Mouse (Mus musculus) heart, embryonic 14.5 days (tissue): ENCODE measurements around the gene Crkl. TPM values are rescaled to one million over a fixed set of nuclear protein-coding genes. Genes with fewer than 3 reads are reported as not detected.

Experiments used
- ATAC-seq: fragments of 200-750 bp; cut with Nextera tagmentation; 2 replicates; pipeline ENCODE4 v1.8.0; 2017; ENCODE audit warnings: low read depth, moderate TSS enrichment; ENCODE audit not compliant: insufficient number of reproducible peaks, insufficient read depth, low FRiP score
- H3K27ac ChIP-seq, 2 experiments: fragments of 200-500 bp in 1 of 2; fragments of 300-500 bp in 1 of 2; sonication (generic) in 1 of 2; replicated peaks in 1 of 2; 2 replicates each; pipeline ENCODE4 v1.5.1; 2012 to 2014; ENCODE audit warnings: low read depth in 2 of 2, low read length in 2 of 2, control low read depth in 1 of 2, mild to moderate bottlenecking in 1 of 2, mixed read lengths in 1 of 2; ENCODE audit not compliant: control insufficient read depth in 1 of 2, insufficient read depth in 1 of 2
- H3K27me3 ChIP-seq: fragments of 300-500 bp; sonication (generic); 2 replicates; pipeline ENCODE4 v1.6.1; 2014; ENCODE audit warnings: mild to moderate bottlenecking, low read length, control low read depth; ENCODE audit not compliant: control insufficient read depth, insufficient read depth
- H3K36me3 ChIP-seq: fragments of 300-500 bp; sonication (generic); 2 replicates; pipeline ENCODE4 v1.6.1; 2014; ENCODE audit warnings: mild to moderate bottlenecking, control low read depth, low read length, mixed read lengths; ENCODE audit not compliant: control insufficient read depth, insufficient read depth
- H3K4me1 ChIP-seq, 2 experiments: fragments of 200-500 bp in 1 of 2; fragments of 300-500 bp in 1 of 2; sonication (generic) in 1 of 2; 2 replicates each; pipeline ENCODE4 v1.6.1; 2012 to 2014; ENCODE audit warnings: low read length in 2 of 2, control low read depth in 1 of 2, mixed read lengths in 1 of 2; ENCODE audit not compliant: control insufficient read depth in 2 of 2, insufficient read depth in 2 of 2
- H3K4me2 ChIP-seq: fragments of 300-500 bp; sonication (generic); 2 replicates; pipeline ENCODE4 v1.6.1; 2014; ENCODE audit warnings: mild to moderate bottlenecking, low read length
- H3K4me3 ChIP-seq, 2 experiments: fragments of 200-500 bp in 1 of 2; fragments of 300-500 bp in 1 of 2; sonication (generic) in 1 of 2; 2 replicates each; pipeline ENCODE4 v1.5.1; 2012 to 2014; ENCODE audit warnings: low read length in 2 of 2, mild to moderate bottlenecking in 2 of 2, control low read depth in 1 of 2, low read depth in 1 of 2, moderate library complexity in 1 of 2; ENCODE audit not compliant: control insufficient read depth in 1 of 2, insufficient read depth in 1 of 2
- H3K9ac ChIP-seq: fragments of 300-500 bp; sonication (generic); 2 replicates; pipeline ENCODE4 v1.6.1; 2014; ENCODE audit warnings: mild to moderate bottlenecking, low read length
- H3K9me3 ChIP-seq: fragments of 300-500 bp; sonication (generic); 2 replicates; pipeline ENCODE4 v1.6.1; 2016; ENCODE audit warnings: low read length, control low read depth; ENCODE audit not compliant: control insufficient read depth
- WGBS: fragments of 180-500 bp; shearing (Covaris S2); extraction: QIAGEN DNeasy Blood & Tissue Kit; methylation state at CpG from one replicate; pipeline ENCODE4 v1.1.7; 2014; 5-methylcytosine and 5-hydroxymethylcytosine counted together
- polyA plus RNA-seq: library from polyadenylated mRNA; unstranded; fragments of >200 nt; fragmentation: Nextera tagmentation; extraction: Ambion mirVana; gene quantifications from 2 replicates; pipeline ENCODE4 v1.2.1, GENCODE M21; 2014

Crkl gene
- polyA plus RNA-seq, 1 experiment from 2014 or later = 40.7 TPM

GRCm38 (mm10) chr16:17423021-17423420, 28.8 kb upstream of the Crkl start:
- no peak overlapping the region for H3K4me3 ChIP-seq
- WGBS = 71% methylated on average over 3 of the region's 3 CpGs
- H3K4me2 ChIP-seq = no peak overlapping the region
- H3K27me3 ChIP-seq = no peaks in the 10 kb centered on the region
- ATAC-seq = no peak
- no peaks in the 10 kb centered on the region for H3K4me1 ChIP-seq
- H3K9me3 ChIP-seq = no peaks in the 10 kb centered on the region
- no peak overlapping the region for H3K9ac ChIP-seq
- H3K36me3 ChIP-seq = peaks cover 65% of the 10 kb centered on the region
- no peak overlapping the region for H3K27ac ChIP-seq

DNA sequence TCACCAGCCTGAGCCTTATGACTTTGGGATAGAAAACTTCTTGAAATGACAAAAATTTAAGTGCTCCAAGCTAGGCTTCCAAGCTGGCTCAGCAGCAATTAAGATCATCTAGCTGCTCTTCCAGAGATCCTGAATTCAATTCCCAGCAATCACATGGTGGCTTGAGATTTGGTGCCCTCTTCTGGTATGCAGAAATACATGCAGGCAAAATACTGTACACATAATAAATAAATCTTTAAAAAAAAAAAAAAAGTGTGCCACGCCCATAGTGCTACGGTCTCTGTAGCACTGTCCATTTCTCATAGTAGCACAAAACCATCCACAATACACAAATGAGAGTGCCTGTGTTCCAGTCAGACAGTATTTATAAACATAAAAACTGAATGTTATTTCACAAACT, 19.2 kb upstream of the Crkl start:
- no peak overlapping the region for H3K4me2 ChIP-seq
- H3K4me3 ChIP-seq = no peak overlapping the region
- H3K27me3 ChIP-seq = no peaks in the 10 kb centered on the region
- no peak overlapping the region for H3K9ac ChIP-seq
- no peaks in the 10 kb centered on the region for H3K9me3 ChIP-seq
- H3K27ac ChIP-seq = no peak overlapping the region
- ATAC-seq = no peak
- 62% methylated on average over 2 of the region's 2 CpGs for WGBS
- H3K4me1 ChIP-seq = no peaks in the 10 kb centered on the region
- H3K36me3 ChIP-seq = peaks cover 18% of the 10 kb centered on the region

- under 1% methylated on average over 24 of the region's 24 CpGs for WGBS
- Histone ChIP-seq H3K9ac (peak overlapping the region; percentile 94), H3K27me3 (no peaks in the 10 kb centered on the region), H3K4me1 (peaks cover 6 to 15% of the 10 kb centered on the region in 2 experiments; a peak in 2 of 4 replicates), H3K9me3 (no peaks in the 10 kb centered on the region), H3K27ac (peak overlapping the region; percentile 89 to 95), H3K4me2 (peak overlapping the region; percentile 92), H3K36me3 (peaks cover 18% of the 10 kb centered on the region), H3K4me3 (peak overlapping the region; percentile 87 to 91)
- peak; percentile 59 for ATAC-seq
Observed at GRCm38 (mm10) chr16:17452373-17452715, 557 bp downstream of the Crkl start.

DNA sequence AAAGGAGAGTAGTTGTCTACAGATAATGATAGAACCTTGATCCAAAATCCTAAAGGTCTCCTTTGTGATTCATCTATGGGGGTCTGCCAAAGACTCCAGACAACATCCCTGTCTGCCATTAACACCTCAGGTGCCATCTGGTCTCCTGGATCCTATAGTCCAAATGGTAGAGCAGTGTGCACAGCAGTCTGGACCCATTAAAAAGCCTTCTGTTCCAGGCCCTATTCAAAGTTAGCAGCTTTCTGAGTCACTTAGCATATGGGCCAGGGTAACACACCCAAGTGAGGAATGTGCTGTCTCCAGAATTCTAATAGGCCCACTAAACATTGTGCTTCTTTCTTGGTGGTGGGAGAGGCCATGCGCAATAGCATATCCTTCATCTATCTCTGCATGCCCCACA, 5.1 kb downstream of the Crkl start:
- WGBS = 93% methylated on average over 1 of the region's 1 CpGs
- ATAC-seq = no peak
- H3K9ac ChIP-seq = no peak overlapping the region
- H3K9me3 ChIP-seq = no peaks in the 10 kb centered on the region
- H3K36me3 ChIP-seq = peaks cover 36% of the 10 kb centered on the region
- no peak overlapping the region for H3K27ac ChIP-seq
- H3K4me2 ChIP-seq = no peak overlapping the region
- no peaks in the 10 kb centered on the region for H3K27me3 ChIP-seq
- H3K4me1 ChIP-seq = peaks cover 4 to 15% of the 10 kb centered on the region in 2 experiments; a peak in 2 of 4 replicates
- H3K4me3 ChIP-seq = no peak overlapping the region

GRCm38 (mm10) chr16:17460254-17460653, 8.5 kb downstream of the Crkl start:
- H3K4me3 ChIP-seq = no peak overlapping the region
- 91% methylated on average over 4 of the region's 4 CpGs for WGBS

GRCm38 (mm10) chr16:17461596-17461995, 9.8 kb downstream of the Crkl start:
- H3K4me3 ChIP-seq = no peak overlapping the region
- H3K9me3 ChIP-seq = no peaks in the 10 kb centered on the region
- H3K9ac ChIP-seq = no peak overlapping the region
- no peak for ATAC-seq
- H3K4me1 ChIP-seq = peaks cover 0 to 8% of the 10 kb centered on the region in 2 experiments; a peak in 1 of 4 replicates
- no peak overlapping the region for H3K4me2 ChIP-seq
- WGBS = 70% methylated on average over 1 of the region's 1 CpGs
- peaks cover 30% of the 10 kb centered on the region for H3K36me3 ChIP-seq
- H3K27ac ChIP-seq = no peak overlapping the region
- no peaks in the 10 kb centered on the region for H3K27me3 ChIP-seq

More at GRCm38 (mm10) chr16:17460254-17460653, 8.5 kb downstream of the Crkl start:
- Histone ChIP-seq H3K9ac (no peak overlapping the region), H3K9me3 (no peaks in the 10 kb centered on the region), H3K4me1 (peaks cover 0 to 11% of the 10 kb centered on the region in 2 experiments; a peak in 2 of 4 replicates), H3K36me3 (peaks cover 42% of the 10 kb centered on the region), H3K4me2 (no peak overlapping the region), H3K27me3 (no peaks in the 10 kb centered on the region), H3K27ac (no peak overlapping the region)
- ATAC-seq = no peak

- peaks cover 25% of the 10 kb centered on the region for H3K36me3 ChIP-seq
- no peaks in the 10 kb centered on the region for H3K9me3 ChIP-seq
- H3K9ac ChIP-seq = no peak overlapping the region
- no peak overlapping the region for H3K27ac ChIP-seq
- no peak overlapping the region for H3K4me2 ChIP-seq
- H3K27me3 ChIP-seq = no peaks in the 10 kb centered on the region
- 74% methylated on average over 2 of the region's 2 CpGs for WGBS
- no peak for ATAC-seq
- H3K4me3 ChIP-seq = no peak overlapping the region
- H3K4me1 ChIP-seq = peaks cover 0 to 8% of the 10 kb centered on the region in 2 experiments; a peak in 1 of 4 replicates
Observed at GRCm38 (mm10) chr16:17463184-17463583, 11.4 kb downstream of the Crkl start.
